ENCODE assay signal across 16 mouse cellular contexts in the genomic region with DNA sequence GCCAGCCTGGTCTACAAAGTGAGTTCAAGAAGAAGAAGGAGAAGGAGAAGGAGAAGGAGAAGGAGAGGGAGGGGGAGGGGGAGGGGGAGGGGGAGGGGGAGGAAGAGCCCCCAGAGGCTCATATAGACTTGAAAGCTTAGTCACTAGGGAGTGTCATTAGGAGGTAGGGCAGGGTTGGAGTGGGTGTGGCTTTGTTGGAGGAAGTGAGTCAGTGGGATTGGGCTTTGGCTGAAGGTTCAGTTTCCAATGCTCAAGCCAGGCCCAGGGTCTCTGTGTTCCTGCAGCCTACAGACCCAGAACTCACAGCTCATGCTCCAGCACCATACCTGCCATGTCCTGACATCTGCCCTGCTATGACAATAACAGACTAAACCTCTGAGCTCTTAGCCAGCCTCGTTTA.
DNase-seq lines count a peak whose midpoint lies in the region.
"Had no signal": no experiment of that assay in that cellular context is flagged by ENCODE, and none has a peak within 500 bp of the region (broad histone marks: within the 10 kb centered on the region; RNA-seq: fewer than 3 reads in every experiment).

No protein-coding gene starts in this region.

- DNase-seq in 3134 (ENCODE audit: extremely low read depth, insufficient read length, low spot score) (peak; percentile 5), 3T3-L1 (ENCODE audit: low read depth, low spot score) (peak; percentile 43), ZHBTc4 (ENCODE audit: low read depth, low spot score) (peak; percentile 18)
- peak; percentile 6 for DNase-seq in naive thymus-derived CD4-positive, alpha-beta T cell, adult 2 months (ENCODE audit: low read depth)
- no peak for DNase-seq in right cerebral cortex, postnatal 10 days (ENCODE audit: low spot score in 2 of 2)
- DNase-seq in frontal cortex, postnatal 25 days (ENCODE audit: low spot score in 2 of 2), result no peak
- DNase-seq: adrenal gland, adult 2 months; adrenal gland, postnatal 36 days; cerebellum, adult 18-20 months; cerebellum, postnatal 10 days; gastrocnemius, postnatal 10 days; heart, postnatal 36 days; kidney, adult 11 months; kidney, postnatal 14 days; layer of hippocampus, adult 9-11 months; liver had no signal

Comparison
In these comparisons a context has a peak if more than half of its experiments do, and no peak if none do; other contexts are left out.
1. DNase-seq: peak in 3134 (single experiment), 3T3-L1 (single experiment), ZHBTc4 (single experiment) and naive thymus-derived CD4-positive, alpha-beta T cell, adult 2 months (single experiment); none in right cerebral cortex, postnatal 10 days (0 of 2) and frontal cortex, postnatal 25 days (0 of 2).